Mouse (Mus musculus) embryonic facial prominence, embryonic 12.5 days (tissue): ENCODE results near the gene Akap6. TPM values are rescaled to one million over a fixed set of nuclear protein-coding genes. Genes with fewer than 3 reads are reported as not detected.

Experiments
- ATAC-seq: fragments of 200-750 bp; cut with Nextera tagmentation; 2 replicates; pipeline ENCODE4 v1.8.0; 2017; ENCODE audit not compliant: insufficient number of reproducible peaks, insufficient read depth, low FRiP score, low TSS enrichment
- H3K27ac ChIP-seq: fragments of 300-500 bp; sonication (generic); 2 replicates; pipeline ENCODE4 v1.5.1; 2016; ENCODE audit warnings: mild to moderate bottlenecking
- H3K27me3 ChIP-seq: fragments of 300-500 bp; sonication (generic); 2 replicates; pipeline ENCODE4 v1.6.1; 2016; ENCODE audit warnings: mild to moderate bottlenecking, moderate library complexity
- H3K36me3 ChIP-seq: fragments of 300-500 bp; sonication (generic); 2 replicates; pipeline ENCODE4 v1.6.1; 2016; ENCODE audit warnings: mild to moderate bottlenecking
- H3K4me1 ChIP-seq: fragments of 300-500 bp; sonication (generic); 2 replicates; pipeline ENCODE4 v1.6.1; 2016
- H3K4me2 ChIP-seq: fragments of 300-500 bp; sonication (generic); replicated peaks from 2 replicates; pipeline ENCODE4 v1.6.1; 2016; ENCODE audit warnings: mild to moderate bottlenecking, moderate library complexity
- H3K4me3 ChIP-seq: fragments of 300-500 bp; sonication (generic); 2 replicates; pipeline ENCODE4 v1.5.1; 2016; ENCODE audit warnings: mild to moderate bottlenecking
- H3K9ac ChIP-seq: fragments of 300-500 bp; sonication (generic); 2 replicates; pipeline ENCODE4 v1.6.1; 2016; ENCODE audit warnings: mild to moderate bottlenecking, moderate library complexity
- H3K9me3 ChIP-seq: fragments of 300-500 bp; sonication (generic); 2 replicates; pipeline ENCODE4 v1.6.1; 2016; ENCODE audit warnings: mild to moderate bottlenecking, moderate library complexity
- WGBS: fragments of 180-500 bp; shearing (Covaris S2); methylation state at CpG from one replicate; pipeline ENCODE4 v1.1.7; 2016; 5-methylcytosine and 5-hydroxymethylcytosine counted together
- polyA plus RNA-seq: library from polyadenylated mRNA; unstranded; fragments of >200 nt; fragmentation: Nextera tagmentation; extraction: Ambion mirVana; gene quantifications from 2 replicates; pipeline ENCODE4 v1.2.1, GENCODE M21; 2016

Gene Akap6
- polyA plus RNA-seq, 1 experiment from 2014 or later: 3.5 TPM

DNA sequence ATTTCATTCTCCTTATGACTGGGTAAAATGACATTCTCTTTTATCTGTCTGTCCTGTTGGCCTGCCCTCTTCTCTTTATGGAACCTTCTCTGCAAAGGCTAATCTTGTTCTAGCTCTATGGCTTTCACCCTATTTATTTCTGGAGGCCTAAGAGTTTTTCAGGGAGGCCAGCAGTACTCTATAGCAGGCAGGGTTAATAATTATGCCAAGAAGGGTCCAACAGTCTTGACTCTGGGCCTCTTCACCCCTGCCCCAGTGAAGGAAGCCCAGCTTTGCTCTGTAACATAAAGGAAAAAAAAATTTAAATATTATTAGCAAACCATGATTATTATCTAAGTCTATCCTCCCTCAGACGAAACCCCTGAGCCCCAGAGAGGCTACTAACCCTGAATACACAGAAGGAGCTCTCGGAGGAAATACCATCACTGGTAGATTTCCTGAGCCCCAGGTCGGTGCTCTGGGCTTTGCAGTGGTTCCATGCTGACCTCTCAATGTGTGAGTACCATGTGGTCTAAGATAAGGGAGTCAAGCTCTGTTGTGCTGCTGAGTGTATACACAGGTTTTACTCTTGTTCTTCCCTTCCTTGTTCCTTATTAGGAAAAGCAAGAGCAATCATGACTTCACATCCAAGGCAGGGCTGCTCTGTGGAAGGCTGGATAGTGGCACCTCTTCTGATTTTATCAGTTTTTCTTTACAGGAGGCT, 1.6 kb upstream of the Akap6 start:
- H3K27me3 ChIP-seq: no peaks in the 10 kb centered on the region
- H3K9ac ChIP-seq: no peak overlapping the region
- no peaks in the 10 kb centered on the region for H3K36me3 ChIP-seq
- H3K4me2 ChIP-seq: no peak overlapping the region
- no peak overlapping the region for H3K27ac ChIP-seq
- WGBS: 52% methylated on average over 3 of the region's 3 CpGs
- no peak for ATAC-seq
- H3K4me1 ChIP-seq: peaks cover 34% of the 10 kb centered on the region
- H3K4me3 ChIP-seq: no peak overlapping the region
- H3K9me3 ChIP-seq: no peaks in the 10 kb centered on the region

DNA sequence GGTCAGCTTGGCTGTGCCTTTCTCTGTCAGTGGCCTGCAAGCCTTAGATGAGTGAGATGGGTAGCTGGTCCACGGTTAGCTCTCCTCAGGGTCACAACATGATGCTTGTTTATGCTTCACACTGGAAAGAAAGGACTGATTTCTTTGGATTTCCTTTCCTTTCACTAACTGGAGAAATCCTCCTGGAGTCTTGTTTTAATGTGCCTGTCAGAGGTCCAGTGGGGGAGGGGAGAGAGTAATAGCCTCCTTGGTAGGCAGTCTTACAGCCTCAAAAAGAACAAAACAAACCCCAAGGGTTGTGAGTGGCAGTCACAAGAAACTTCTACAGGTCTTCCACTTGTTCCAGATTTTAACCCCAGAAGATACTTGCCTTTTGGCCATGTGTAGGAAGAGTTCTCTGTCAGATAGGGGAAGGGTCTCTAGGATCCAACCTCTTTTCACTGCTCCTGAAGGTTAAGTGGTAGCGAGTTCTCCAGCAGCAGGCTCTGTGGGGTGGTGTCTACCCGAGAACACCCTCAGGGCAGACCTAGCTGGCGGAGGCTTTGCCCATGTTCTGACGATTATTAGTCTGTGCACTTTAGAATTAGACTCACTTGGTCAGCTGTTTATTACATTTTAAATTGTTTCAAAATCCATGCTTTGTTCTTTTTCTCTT, 780 bp upstream of the Akap6 start:
- H3K9me3 ChIP-seq: no peaks in the 10 kb centered on the region
- H3K9ac ChIP-seq: no peak overlapping the region
- no peak overlapping the region for H3K4me2 ChIP-seq
- no peak for ATAC-seq
- 34% methylated on average over 5 of the region's 5 CpGs for WGBS
- no peaks in the 10 kb centered on the region for H3K27me3 ChIP-seq
- no peak overlapping the region for H3K27ac ChIP-seq
- H3K36me3 ChIP-seq: no peaks in the 10 kb centered on the region
- peaks cover 34% of the 10 kb centered on the region for H3K4me1 ChIP-seq
- no peak overlapping the region for H3K4me3 ChIP-seq

DNA sequence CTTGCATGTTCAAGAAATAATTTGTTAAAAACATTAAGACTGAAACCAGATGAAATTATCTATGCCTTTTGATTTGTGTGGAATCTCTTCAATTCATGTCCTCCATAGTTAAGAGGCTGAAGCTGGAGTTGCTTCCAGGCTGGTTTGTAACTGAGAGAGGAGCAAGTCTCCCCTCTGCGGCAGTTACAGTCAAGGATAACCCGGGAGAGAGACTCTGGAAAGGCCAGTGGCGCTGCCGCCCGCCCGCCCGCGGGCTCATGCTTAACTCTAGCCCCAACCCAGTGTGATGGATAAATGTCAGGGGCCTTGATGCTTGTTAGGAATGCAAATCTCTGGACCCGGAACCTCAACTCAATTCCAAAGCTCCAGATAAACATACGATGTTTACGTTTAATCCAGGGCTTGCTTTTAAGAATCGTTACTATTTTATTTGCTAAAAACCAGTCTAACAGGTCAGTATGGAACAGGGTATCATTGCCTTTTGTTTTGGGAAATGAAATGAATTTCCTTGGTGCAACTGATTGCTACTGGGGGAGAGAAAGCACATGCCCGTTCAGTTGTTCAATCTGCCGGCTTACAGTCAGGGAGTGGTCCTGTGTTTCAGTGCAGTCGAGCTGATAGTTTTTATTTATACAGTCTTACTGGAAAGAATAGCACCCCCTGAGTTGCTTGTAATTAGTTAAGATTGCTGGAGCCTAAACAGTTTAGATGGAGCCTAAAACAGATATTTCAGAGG, 946 bp downstream of the Akap6 start:
- Histone ChIP-seq H3K27me3 (no peaks in the 10 kb centered on the region), H3K4me1 (peaks cover 34% of the 10 kb centered on the region), H3K9ac (no peak overlapping the region), H3K36me3 (no peaks in the 10 kb centered on the region), H3K4me3 (peak overlapping the region; percentile 23), H3K4me2 (peak overlapping the region; percentile 48), H3K27ac (peak overlapping the region; percentile 72; the same call in 1 of the 2 replicates), H3K9me3 (no peaks in the 10 kb centered on the region)
- WGBS: 19% methylated on average over 15 of the region's 15 CpGs
- ATAC-seq: no peak

DNA sequence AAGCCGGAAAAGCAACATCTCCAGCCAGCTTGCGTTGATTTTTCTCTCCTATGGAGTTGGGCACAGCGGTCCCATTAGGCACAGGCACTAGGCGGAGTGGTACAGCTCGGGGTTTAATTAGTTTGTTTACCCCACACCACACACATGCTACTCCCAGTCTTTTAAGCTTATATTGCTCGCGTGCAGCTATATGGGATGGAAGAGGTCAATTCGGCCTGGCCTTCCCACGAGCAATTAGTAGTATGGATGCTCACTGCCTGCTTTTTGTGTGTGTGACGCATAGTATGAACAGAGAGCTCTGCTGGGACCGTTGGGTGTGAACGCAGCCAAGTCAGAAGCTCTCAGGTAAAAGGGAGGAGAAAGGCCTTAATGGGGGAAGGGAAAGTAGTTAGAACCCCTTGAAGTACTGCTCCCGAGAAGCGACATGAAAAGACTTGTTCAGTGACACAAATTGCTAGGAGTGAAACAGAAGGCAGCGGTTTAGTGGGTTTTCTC, 1.6 kb downstream of the Akap6 start:
- peak overlapping the region; percentile 48 for H3K4me2 ChIP-seq
- no peak for ATAC-seq
- H3K4me1 ChIP-seq: peaks cover 34% of the 10 kb centered on the region
- H3K36me3 ChIP-seq: no peaks in the 10 kb centered on the region
- no peaks in the 10 kb centered on the region for H3K27me3 ChIP-seq
- H3K27ac ChIP-seq: peak overlapping the region; percentile 72
- WGBS: 25% methylated on average over 15 of the region's 15 CpGs
- H3K4me3 ChIP-seq: peak overlapping the region; percentile 23
- H3K9ac ChIP-seq: peak overlapping the region; percentile 46; the same call in 1 of the 2 replicates
- H3K9me3 ChIP-seq: no peaks in the 10 kb centered on the region

DNA sequence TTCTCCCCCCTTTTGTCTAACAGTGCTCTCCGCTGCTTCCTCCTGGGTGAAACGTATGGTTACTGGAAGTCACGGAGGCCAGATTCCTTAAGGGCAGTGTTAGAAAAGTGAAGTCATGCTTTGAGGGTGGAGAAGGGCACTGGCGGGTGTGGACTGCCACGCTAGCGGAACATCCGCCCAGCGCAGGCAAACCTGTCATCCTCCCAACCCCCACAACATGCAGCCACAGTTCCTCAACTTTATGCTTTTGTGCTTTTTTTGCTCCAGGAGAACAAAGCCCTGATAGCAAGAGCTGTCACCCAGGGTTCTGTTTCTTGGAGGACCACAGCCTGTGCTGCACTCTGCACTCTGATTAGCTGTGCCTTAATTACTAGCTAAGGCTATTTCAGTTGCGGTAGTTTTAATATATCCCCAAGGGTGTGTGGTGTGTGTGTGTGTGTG, 2.0 kb downstream of the Akap6 start:
- WGBS: 14% methylated on average over 9 of the region's 9 CpGs
- Histone ChIP-seq H3K9me3 (no peaks in the 10 kb centered on the region), H3K4me1 (peaks cover 34% of the 10 kb centered on the region), H3K36me3 (no peaks in the 10 kb centered on the region), H3K9ac (peak overlapping the region; percentile 46), H3K4me3 (peak overlapping the region; percentile 23), H3K4me2 (peak overlapping the region; percentile 48), H3K27ac (peak overlapping the region; percentile 72), H3K27me3 (no peaks in the 10 kb centered on the region)
- ATAC-seq: no peak

DNA sequence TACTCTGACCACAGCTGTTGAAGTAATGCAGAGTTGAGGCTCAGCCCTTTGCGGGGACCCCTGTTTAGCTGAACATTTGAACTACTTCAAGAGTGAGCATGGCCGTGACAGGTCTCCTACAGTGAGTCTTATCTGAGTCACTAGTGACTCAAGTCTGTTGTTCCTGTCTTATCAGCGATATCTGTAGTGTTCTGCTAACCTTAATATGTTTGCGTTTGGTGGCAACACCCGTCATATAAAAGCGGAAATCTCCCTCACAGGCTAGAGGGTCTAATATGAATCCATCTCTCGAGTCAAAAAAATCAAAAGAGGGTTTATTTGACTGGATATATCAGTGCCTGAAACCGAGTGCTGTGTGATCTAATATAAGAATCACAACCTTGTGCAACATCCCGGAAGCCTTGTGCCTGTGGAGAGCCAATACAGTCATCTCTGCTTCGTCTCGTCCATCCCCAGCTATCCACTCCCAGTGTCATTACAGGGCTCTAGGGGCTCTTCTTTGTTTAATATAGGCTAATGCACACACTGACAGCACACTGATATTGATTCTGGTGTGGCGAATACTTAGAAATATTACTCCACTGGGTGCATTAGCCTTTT, 3.3 kb downstream of the Akap6 start:
- no peak overlapping the region for H3K4me3 ChIP-seq
- 86% methylated on average over 12 of the region's 12 CpGs for WGBS
- no peaks in the 10 kb centered on the region for H3K27me3 ChIP-seq
- H3K4me1 ChIP-seq: peaks cover 34% of the 10 kb centered on the region
- no peak overlapping the region for H3K4me2 ChIP-seq
- H3K27ac ChIP-seq: no peak overlapping the region
- H3K9ac ChIP-seq: no peak overlapping the region
- H3K9me3 ChIP-seq: no peaks in the 10 kb centered on the region
- no peak for ATAC-seq
- no peaks in the 10 kb centered on the region for H3K36me3 ChIP-seq

DNA sequence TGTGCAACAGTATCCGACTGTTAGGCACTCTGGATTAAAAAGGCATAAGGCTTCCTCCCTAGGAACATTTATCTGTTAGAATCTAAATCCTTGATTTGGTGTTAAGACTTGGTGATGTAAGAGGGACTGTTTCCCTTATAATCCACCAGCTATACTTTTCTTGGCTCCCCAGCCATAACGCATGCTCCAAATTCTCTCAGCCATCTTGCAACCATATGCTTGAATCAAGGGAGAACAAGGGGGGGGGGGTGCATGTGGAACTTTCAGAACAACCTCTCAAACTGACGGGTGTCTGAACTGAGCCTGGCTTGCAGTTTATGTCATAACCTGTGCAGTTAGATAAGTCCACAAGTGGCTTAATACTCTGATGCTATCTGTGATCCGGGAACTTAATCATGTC, 4.9 kb downstream of the Akap6 start:
- no peaks in the 10 kb centered on the region for H3K9me3 ChIP-seq
- H3K9ac ChIP-seq: no peak overlapping the region
- ATAC-seq: no peak
- H3K4me2 ChIP-seq: no peak overlapping the region
- H3K27ac ChIP-seq: no peak overlapping the region
- H3K4me3 ChIP-seq: no peak overlapping the region
- no peaks in the 10 kb centered on the region for H3K27me3 ChIP-seq
- 52% methylated on average over 4 of the region's 4 CpGs for WGBS
- peaks cover 23% of the 10 kb centered on the region for H3K4me1 ChIP-seq
- H3K36me3 ChIP-seq: no peaks in the 10 kb centered on the region

DNA sequence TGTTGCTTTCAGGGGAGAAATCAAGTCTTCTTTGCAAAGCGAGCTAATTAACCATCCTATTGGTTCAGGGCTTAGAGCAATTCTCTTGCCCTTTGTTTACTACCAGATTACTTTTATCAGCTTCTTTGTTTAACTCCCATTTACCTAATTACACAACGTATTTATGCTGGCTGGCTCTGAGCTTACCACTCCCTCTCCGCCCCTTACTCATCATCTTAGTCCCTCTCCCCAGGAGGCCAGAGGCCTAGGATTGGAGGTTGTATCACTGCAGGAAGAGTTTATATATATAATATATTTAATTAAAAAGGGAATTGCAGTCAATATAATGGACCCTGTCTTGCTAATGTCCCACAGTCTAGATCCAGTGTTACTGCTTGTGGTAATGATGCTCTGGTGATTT, 5.6 kb downstream of the Akap6 start:
- 69% methylated on average over 3 of the region's 3 CpGs for WGBS
- no peak for ATAC-seq
- no peak overlapping the region for H3K4me3 ChIP-seq
- H3K9me3 ChIP-seq: no peaks in the 10 kb centered on the region
- no peaks in the 10 kb centered on the region for H3K27me3 ChIP-seq
- no peak overlapping the region for H3K27ac ChIP-seq
- no peaks in the 10 kb centered on the region for H3K36me3 ChIP-seq
- H3K4me2 ChIP-seq: no peak overlapping the region
- no peak overlapping the region for H3K9ac ChIP-seq
- peaks cover 21% of the 10 kb centered on the region for H3K4me1 ChIP-seq

DNA sequence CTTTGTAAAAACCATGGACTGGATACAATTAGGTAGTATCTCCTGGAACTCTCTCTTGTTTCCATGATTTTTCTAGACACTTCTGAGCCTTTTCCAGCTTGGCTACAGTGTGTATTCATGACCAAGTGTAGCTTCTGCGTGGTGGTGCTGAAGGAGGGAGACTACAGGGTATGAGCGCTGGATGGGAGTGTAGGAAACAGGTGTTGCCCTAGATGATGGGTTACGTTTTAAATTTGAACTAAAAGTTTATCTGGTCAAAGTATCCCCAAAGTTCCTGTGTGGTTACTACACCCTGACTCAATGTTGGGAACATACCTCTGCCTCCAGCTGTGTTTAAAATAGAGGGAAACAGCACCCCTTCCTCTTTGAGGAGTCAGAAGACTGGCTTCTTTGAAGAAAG, 12.2 kb downstream of the Akap6 start:
- WGBS: 85% methylated on average over 3 of the region's 3 CpGs
- Histone ChIP-seq H3K4me2 (no peak overlapping the region), H3K4me3 (no peak overlapping the region), H3K36me3 (no peaks in the 10 kb centered on the region), H3K9me3 (no peaks in the 10 kb centered on the region), H3K27me3 (no peaks in the 10 kb centered on the region), H3K27ac (no peak overlapping the region), H3K9ac (no peak overlapping the region), H3K4me1 (no peaks in the 10 kb centered on the region)
- no peak for ATAC-seq

DNA sequence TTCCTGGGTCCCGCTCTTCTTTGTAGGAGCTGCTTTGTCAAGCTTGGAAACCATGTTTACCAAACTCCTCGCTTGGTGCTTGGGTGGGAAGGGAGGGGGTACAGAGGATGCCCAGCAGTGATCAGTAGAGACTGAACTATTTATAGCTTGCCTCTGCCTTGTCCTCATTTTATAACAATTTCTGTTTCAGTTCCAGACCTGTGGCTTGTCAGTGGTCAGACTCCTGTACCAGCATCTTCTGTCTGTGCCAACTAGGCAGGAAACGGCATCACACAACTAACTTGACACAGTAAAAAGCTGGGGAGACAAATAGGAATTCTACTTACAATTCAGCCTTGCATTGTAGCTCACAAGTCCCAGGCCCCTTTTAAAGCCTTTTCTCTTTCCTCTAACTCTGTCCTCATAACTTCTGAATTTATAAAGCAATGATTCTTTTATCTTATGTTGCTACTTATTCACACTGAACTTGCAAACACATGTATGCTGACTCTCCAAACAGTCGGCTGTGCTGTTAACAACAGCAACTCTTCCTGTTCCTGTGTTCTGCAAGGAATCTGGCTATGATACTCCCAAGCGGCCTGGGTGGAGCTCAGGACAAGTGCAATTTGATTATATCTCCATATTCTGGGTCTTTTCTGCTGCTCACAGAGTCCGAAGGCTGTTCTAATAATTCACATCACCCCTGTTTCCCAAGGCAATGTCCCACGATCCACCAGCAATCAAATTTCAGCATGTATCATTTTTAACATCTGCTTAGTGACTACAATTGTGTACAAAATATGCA, 12.9 kb downstream of the Akap6 start:
- Histone ChIP-seq H3K36me3 (no peaks in the 10 kb centered on the region), H3K4me3 (no peak overlapping the region), H3K9me3 (no peaks in the 10 kb centered on the region), H3K27me3 (no peaks in the 10 kb centered on the region), H3K9ac (no peak overlapping the region), H3K4me2 (no peak overlapping the region), H3K4me1 (no peaks in the 10 kb centered on the region), H3K27ac (no peak overlapping the region)
- ATAC-seq: no peak
- 69% methylated on average over 7 of the region's 7 CpGs for WGBS

DNA sequence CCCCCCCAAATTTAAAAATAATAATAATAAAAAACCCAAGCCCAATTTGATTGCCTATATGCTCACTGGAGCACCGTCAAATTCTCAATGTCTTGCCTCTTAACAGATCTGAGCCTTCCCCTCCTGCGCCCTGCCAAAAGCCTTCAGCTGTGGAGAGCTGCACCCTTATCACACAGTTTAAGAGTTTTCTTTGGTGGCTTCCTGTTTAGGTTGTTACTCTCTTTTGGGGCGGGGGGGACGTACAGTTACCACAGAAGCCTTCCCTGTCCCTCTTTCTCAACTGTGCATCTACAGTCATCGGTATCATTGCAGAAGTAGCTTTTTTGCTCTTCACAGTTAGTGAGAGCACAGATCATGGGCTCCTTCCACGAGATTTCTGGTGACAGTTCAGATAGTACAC, 19.2 kb downstream of the Akap6 start:
- ATAC-seq: no peak

More for the DNA sequence above, 19.2 kb downstream of the Akap6 start:
- no peaks in the 10 kb centered on the region for H3K27me3 ChIP-seq
- H3K9ac ChIP-seq: no peak overlapping the region
- no peak overlapping the region for H3K27ac ChIP-seq
- no peaks in the 10 kb centered on the region for H3K9me3 ChIP-seq
- no peak overlapping the region for H3K4me3 ChIP-seq
- no peak overlapping the region for H3K4me2 ChIP-seq
- 87% methylated on average over 6 of the region's 6 CpGs for WGBS
- no peaks in the 10 kb centered on the region for H3K4me1 ChIP-seq
- no peaks in the 10 kb centered on the region for H3K36me3 ChIP-seq
